Mouse (Mus musculus) midbrain, postnatal 0 days (tissue): Measurements from ENCODE around the gene Txnip. TPM values are rescaled to one million over a fixed set of nuclear protein-coding genes. Genes with fewer than 3 reads are reported as not detected.

Experiments
- ATAC-seq: fragments of 200-750 bp; cut with Nextera tagmentation; 2 replicates; pipeline ENCODE4 v1.8.0; 2017; ENCODE audit warnings: moderate number of reproducible peaks, mild to moderate bottlenecking, moderate TSS enrichment, moderate library complexity; ENCODE audit not compliant: low FRiP score
- DNase-seq: peaks from one replicate; pipeline ENCODE4 v3.0.0-alpha.2; 2015; ENCODE audit warnings: low spot score
- H3K27ac ChIP-seq: fragments of 300-500 bp; sonication (generic); 2 replicates; pipeline ENCODE4 v1.5.1; 2014; ENCODE audit warnings: low read depth, mild to moderate bottlenecking, low read length, mixed read lengths
- H3K27me3 ChIP-seq: fragments of 300-500 bp; sonication (generic); 2 replicates; pipeline ENCODE4 v1.6.1; 2014; ENCODE audit warnings: low read length, control low read depth, mixed read lengths; ENCODE audit not compliant: insufficient read depth
- H3K36me3 ChIP-seq: fragments of 300-500 bp; sonication (generic); 2 replicates; pipeline ENCODE4 v1.6.1; 2014; ENCODE audit warnings: low read length, control low read depth, mixed read lengths; ENCODE audit not compliant: insufficient read depth
- H3K4me1 ChIP-seq: fragments of 300-500 bp; sonication (generic); 2 replicates; pipeline ENCODE4 v1.6.1; 2014; ENCODE audit warnings: mild to moderate bottlenecking, control low read depth, antibody characterized with exemption, low read length, mixed read lengths; ENCODE audit not compliant: insufficient read depth
- H3K4me2 ChIP-seq: fragments of 300-500 bp; sonication (generic); 2 replicates; pipeline ENCODE4 v1.6.1; 2014; ENCODE audit warnings: low read depth, mild to moderate bottlenecking, low read length, mixed read lengths; ENCODE audit not compliant: poor library complexity, severe bottlenecking
- H3K4me3 ChIP-seq: fragments of 300-500 bp; sonication (generic); 2 replicates; pipeline ENCODE4 v1.5.1; 2014; ENCODE audit warnings: low read depth, mild to moderate bottlenecking, low read length, moderate library complexity
- H3K9ac ChIP-seq: fragments of 300-500 bp; sonication (generic); replicated peaks from 2 replicates; pipeline ENCODE4 v1.6.1; 2014; ENCODE audit warnings: mild to moderate bottlenecking, low read length, moderate library complexity, mixed read lengths; ENCODE audit not compliant: poor library complexity, severe bottlenecking
- H3K9me3 ChIP-seq: fragments of 300-500 bp; sonication (generic); 2 replicates; pipeline ENCODE4 v1.6.1; 2016; ENCODE audit warnings: low read length, control low read depth
- CTCF ChIP-seq: IDR thresholded peaks from 2 replicates; pipeline ENCODE4 v1.5.1; 2016; ENCODE audit warnings: antibody characterized with exemption, mild to moderate bottlenecking
- WGBS: fragments of 180-500 bp; shearing (Covaris S2); extraction: QIAGEN DNeasy Blood & Tissue Kit; methylation state at CpG from one replicate; pipeline ENCODE4 v1.1.7; 2014; 5-methylcytosine and 5-hydroxymethylcytosine counted together
- polyA plus RNA-seq: library from polyadenylated mRNA; unstranded; fragments of >200 nt; fragmentation: Nextera tagmentation; extraction: Ambion mirVana; gene quantifications from 2 replicates; pipeline ENCODE4 v1.2.1, GENCODE M21; 2015
- total RNA-seq: library from RNA; depleted of rRNA; stranded (reverse); fragments of >200 nt; gene quantifications from 2 replicates; pipeline ENCODE4 v1.2.3, GENCODE M21; 2014

The Txnip gene
- total and polyA plus RNA-seq, 2 experiments from 2014 or later = 116 to 145 TPM

- no peak for TF ChIP-seq CTCF
- 83% methylated on average over 6 of the region's 6 CpGs for WGBS
- H3K27me3 ChIP-seq = no peaks in the 10 kb centered on the region
- H3K36me3 ChIP-seq = no peaks in the 10 kb centered on the region
- no peak overlapping the region for H3K4me2 ChIP-seq
- ATAC-seq = no peak
- DNase-seq = no peak
- H3K4me3 ChIP-seq = no peak overlapping the region
- H3K9me3 ChIP-seq = no peaks in the 10 kb centered on the region
- H3K9ac ChIP-seq = no peak overlapping the region
- H3K4me1 ChIP-seq = peaks cover 3% of the 10 kb centered on the region; the same call in 1 of the 2 replicates
- no peak overlapping the region for H3K27ac ChIP-seq
These were observed 3.5 kb upstream of the Txnip start for GRCm38 (mm10) chr3:96554251-96554650.

- no peak overlapping the region for H3K9ac ChIP-seq
- no peak overlapping the region for H3K4me2 ChIP-seq
- peak overlapping the region; percentile 43; the same call in 1 of the 2 replicates for H3K27ac ChIP-seq
- no peaks in the 10 kb centered on the region for H3K9me3 ChIP-seq
- peaks cover 10% of the 10 kb centered on the region; the same call in 1 of the 2 replicates for H3K4me1 ChIP-seq
- H3K36me3 ChIP-seq = peaks cover 6% of the 10 kb centered on the region
- TF ChIP-seq CTCF = no peak
- 0 out of 2 replicates have a peak, but pooled peaks have one; percentile 10 for ATAC-seq
- H3K4me3 ChIP-seq = no peak overlapping the region
- 47% methylated on average over 12 of the region's 12 CpGs for WGBS
- no peaks in the 10 kb centered on the region for H3K27me3 ChIP-seq
- peak; percentile 83 for DNase-seq
These were observed 2.6 kb upstream of the Txnip start for GRCm38 (mm10) chr3:96555041-96555596.

- Histone ChIP-seq H3K4me2 (peak overlapping the region; percentile 83), H3K4me1 (peaks cover 12% of the 10 kb centered on the region; the same call in 1 of the 2 replicates), H3K27ac (peak overlapping the region; percentile 43; the same call in 1 of the 2 replicates), H3K4me3 (no peak overlapping the region), H3K9me3 (no peaks in the 10 kb centered on the region), H3K27me3 (no peaks in the 10 kb centered on the region), H3K9ac (no peak overlapping the region), H3K36me3 (peaks cover 14% of the 10 kb centered on the region)
- ATAC-seq = no peak
- 86% methylated on average over 15 of the region's 15 CpGs for WGBS
- no peak for DNase-seq
- no peak for TF ChIP-seq CTCF
These were observed 1.6 kb upstream of the Txnip start for GRCm38 (mm10) chr3:96555999-96556614.

GRCm38 (mm10) chr3:96556651-96557635 lies 814 bp upstream of the Txnip start:
- H3K9ac ChIP-seq = peak overlapping the region; percentile 68
- no peak for TF ChIP-seq CTCF
- ATAC-seq = no peak
- peak overlapping the region; percentile 83 for H3K4me2 ChIP-seq
- peaks cover 17% of the 10 kb centered on the region for H3K36me3 ChIP-seq
- H3K27me3 ChIP-seq = no peaks in the 10 kb centered on the region
- 5% methylated on average over 22 of the region's 22 CpGs for WGBS
- peak; percentile 35 for DNase-seq
- peak overlapping the region; percentile 73 for H3K4me3 ChIP-seq
- H3K27ac ChIP-seq = peak overlapping the region; percentile 87
- H3K4me1 ChIP-seq = peaks cover 14% of the 10 kb centered on the region; the same call in 1 of the 2 replicates
- no peaks in the 10 kb centered on the region for H3K9me3 ChIP-seq

- no peaks in the 10 kb centered on the region for H3K9me3 ChIP-seq
- peak overlapping the region; percentile 75 for H3K9ac ChIP-seq
- TF ChIP-seq CTCF = no peak
- peaks cover 17% of the 10 kb centered on the region for H3K36me3 ChIP-seq
- H3K27me3 ChIP-seq = no peaks in the 10 kb centered on the region
- ATAC-seq (peak; percentile 17; the same call in 1 of the 2 replicates), DNase-seq (no peak)
- H3K4me3 ChIP-seq = peak overlapping the region; percentile 73
- H3K4me1 ChIP-seq = peaks cover 14% of the 10 kb centered on the region; the same call in 1 of the 2 replicates
- WGBS = under 1% methylated on average over 17 of the region's 17 CpGs
- peak overlapping the region; percentile 87 for H3K27ac ChIP-seq
- H3K4me2 ChIP-seq = peak overlapping the region; percentile 83
These were observed 402 bp downstream of the Txnip start for GRCm38 (mm10) chr3:96558159-96558558.
